Mouse (Mus musculus) thymus, adult 2 months (tissue): ENCODE results near the gene Tpra1.

Source experiments
- CTCF ChIP-seq: fragments of 200-500 bp; IDR thresholded peaks from 2 replicates; pipeline ENCODE4 v1.5.1; 2012; ENCODE audit warnings: mild to moderate bottlenecking, control low read depth, low read length, moderate library complexity, borderline replicate concordance; ENCODE audit not compliant: control insufficient read depth, poor library complexity, insufficient read depth; ENCODE audit errors: extremely low read depth
- POLR2A ChIP-seq: fragments of 200-500 bp; IDR thresholded peaks from 2 replicates; pipeline ENCODE4 v1.6.1; 2012; ENCODE audit warnings: mild to moderate bottlenecking, low read length, control low read depth, moderate library complexity; ENCODE audit not compliant: control insufficient read depth, poor library complexity, insufficient read depth; ENCODE audit errors: extremely low read depth

- TF ChIP-seq CTCF (peak; percentile 75; the same call in 1 of the 2 replicates), POLR2A (no peak)
These were observed 4.5 kb downstream of the Tpra1 start for GRCm38 (mm10) chr6:88906369-88907108.
